Mouse (Mus musculus) G1E (cell line): ENCODE results near the gene Dhrs1. TPM values are rescaled to one million over a fixed set of nuclear protein-coding genes. Genes with fewer than 3 reads are reported as not detected.
A peak's percentile ranks its signal among the peaks of the same experiment; 100 is the strongest.
"Not testable (repeated sequence)": the region's sequence is repeated elsewhere in the genome, so short reads cannot be mapped to it uniquely, and the experiment has no call there.

Experiments used
- ATAC-seq: 2 replicates; pipeline ENCODE4 v1.8.0; 2016; ENCODE audit warnings: mild to moderate bottlenecking; ENCODE audit not compliant: insufficient number of reproducible peaks, poor library complexity, low FRiP score, severe bottlenecking; ENCODE audit errors: extremely low read depth
- DNase-seq: peaks from one replicate; pipeline ENCODE4 v3.0.0; 2012; ENCODE audit warnings: low spot score
- H3K27me3 ChIP-seq: 2 replicates; pipeline ENCODE4 v1.6.1; 2012; ENCODE audit warnings: mild to moderate bottlenecking, low read length, inconsistent platforms; ENCODE audit not compliant: insufficient read depth
- H3K36me3 ChIP-seq: replicated peaks from 2 replicates; pipeline ENCODE3; 2012; ENCODE audit warnings: mild to moderate bottlenecking, inconsistent platforms
- H3K4me1 ChIP-seq: 2 replicates; pipeline ENCODE4 v1.6.1; 2012; ENCODE audit warnings: low read depth, low read length, inconsistent platforms, mixed read lengths; ENCODE audit not compliant: insufficient read depth
- H3K4me3 ChIP-seq: 2 replicates; pipeline ENCODE4 v1.5.1; 2012; ENCODE audit warnings: low read depth, mild to moderate bottlenecking, inconsistent platforms, low read length, moderate library complexity, mixed read lengths
- H3K9me3 ChIP-seq: replicated peaks from 2 replicates; pipeline ENCODE4 v1.6.1; 2012; ENCODE audit warnings: inconsistent platforms
- CTCF ChIP-seq: IDR thresholded peaks from 2 replicates; pipeline ENCODE4 v1.5.1; 2012; ENCODE audit warnings: low read depth, low read length, inconsistent platforms, mixed read lengths
- GATA1 ChIP-seq: IDR thresholded peaks from 2 replicates; pipeline ENCODE4 v1.6.1; 2012; ENCODE audit warnings: borderline replicate concordance, low read length, inconsistent platforms, mixed read lengths
- GATA2 ChIP-seq: IDR thresholded peaks from 2 replicates; pipeline ENCODE4 v1.6.1; 2012; ENCODE audit warnings: low read depth, low read length, inconsistent platforms, borderline replicate concordance
- POLR2AphosphoS5 ChIP-seq: IDR thresholded peaks from 2 replicates; pipeline ENCODE4 v1.6.1; 2012; ENCODE audit warnings: low read depth, low read length, inconsistent platforms; ENCODE audit not compliant: insufficient replicate concordance
- TAL1 ChIP-seq: conservative IDR thresholded peaks from 2 replicates; pipeline ENCODE4 v1.6.1; 2012; ENCODE audit warnings: low read depth, low read length, inconsistent platforms, mixed read lengths
- polyA plus RNA-seq: library from polyadenylated mRNA; stranded (reverse); fragments of >175 nt; gene quantifications from 2 replicates; pipeline ENCODE4 v1.2.3, GENCODE M21; 2012
- total RNA-seq, 2 experiments: library from RNA; stranded (forward) in 1 of 2; stranded (reverse) in 1 of 2; fragments of 200-1000 nt in 1 of 2; fragments of >200 nt in 1 of 2; fragmentation: Nextera tagmentation in 1 of 2; gene quantifications; 2 replicates each; pipeline ENCODE4 v1.2.3; 2014 to 2017

Dhrs1 gene
- total and polyA plus RNA-seq, 3 experiments, result 6.5 to 86.7 (median 39.3) TPM

GRCm38 (mm10) chr14:55765696-55766095 lies 20.2 kb upstream of the Dhrs1 start, which contains the start of gene Ltb4r1:
Gene Ltb4r1, plus strand, starts transcription at chr14:55765962.
- TF ChIP-seq CTCF, result no peak
- TF ChIP-seq GATA1, result no peak
- TF ChIP-seq POLR2AphosphoS5, result no peak
- Histone ChIP-seq H3K27me3 (peaks cover 7% of the 10 kb centered on the region; the same call in 1 of the 2 replicates), H3K9me3 (peaks cover 10% of the 10 kb centered on the region), H3K4me1 (peaks cover 85% of the 10 kb centered on the region), H3K36me3 (peaks cover 5% of the 10 kb centered on the region), H3K4me3 (peak within 1 kb of the TSS; percentile 42; the same call in 1 of the 2 replicates)
- ATAC-seq, result no peak
- peak; percentile 38 for DNase-seq

GRCm38 (mm10) chr14:55763166-55763565 lies 17.7 kb upstream of the Dhrs1 start:
- Histone ChIP-seq H3K36me3 (peaks cover 7% of the 10 kb centered on the region), H3K27me3 (peaks cover 7% of the 10 kb centered on the region; the same call in 1 of the 2 replicates), H3K4me1 (peaks cover 67% of the 10 kb centered on the region), H3K4me3 (no peak overlapping the region), H3K9me3 (peaks cover 9% of the 10 kb centered on the region)
- TF ChIP-seq GATA1, result no peak
- no peak for TF ChIP-seq CTCF
- no peak for TF ChIP-seq POLR2AphosphoS5
- no peak for TF ChIP-seq TAL1
- no peak for TF ChIP-seq GATA2
- ATAC-seq (no peak), DNase-seq (no peak)

GRCm38 (mm10) chr14:55762001-55762821 lies 16.7 kb upstream of the Dhrs1 start:
- Histone ChIP-seq H3K27me3 (peaks cover 7% of the 10 kb centered on the region; the same call in 1 of the 2 replicates), H3K36me3 (peaks cover 14% of the 10 kb centered on the region), H3K4me3 (0 out of 2 replicates have a peak overlapping the region, but pooled peaks have one; percentile 9), H3K9me3 (peaks cover 3% of the 10 kb centered on the region; the same call in 1 of the 2 replicates), H3K4me1 (peaks cover 63% of the 10 kb centered on the region)
- no peak for TF ChIP-seq CTCF
- no peak for TF ChIP-seq GATA1
- TF ChIP-seq POLR2AphosphoS5, result no peak
- TF ChIP-seq GATA2, result no peak
- no peak for TF ChIP-seq TAL1
- DNase-seq, result no peak
- ATAC-seq, result no peak

GRCm38 (mm10) chr14:55761163-55761562 lies 15.7 kb upstream of the Dhrs1 start, which contains the start of gene Ltb4r2:
Gene Ltb4r2, plus strand, starts transcription at chr14:55761428.
- H3K27me3 ChIP-seq, result peaks cover 7% of the 10 kb centered on the region; the same call in 1 of the 2 replicates
- DNase-seq (no peak), ATAC-seq (no peak)
- H3K4me3 ChIP-seq, result 0 out of 2 replicates have a peak within 1 kb of the TSS, but pooled peaks have one; percentile 9
- peaks cover 3% of the 10 kb centered on the region; the same call in 1 of the 2 replicates for H3K9me3 ChIP-seq
- peaks cover 21% of the 10 kb centered on the region for H3K36me3 ChIP-seq
- peaks cover 57% of the 10 kb centered on the region for H3K4me1 ChIP-seq
- no peak for TF ChIP-seq TAL1
- no peak for TF ChIP-seq POLR2AphosphoS5
- no peak for TF ChIP-seq CTCF
- no peak for TF ChIP-seq GATA2
- no peak for TF ChIP-seq GATA1

GRCm38 (mm10) chr14:55760156-55760555 lies 14.7 kb upstream of the Dhrs1 start:
- DNase-seq, ATAC-seq, H3K4me3 ChIP-seq, H3K9me3 ChIP-seq, H3K27me3 ChIP-seq: not testable (repeated sequence)
- H3K4me1 ChIP-seq, result peaks cover 47% of the 10 kb centered on the region
- TF ChIP-seq CTCF, result peak; percentile 60
- peaks cover 31% of the 10 kb centered on the region for H3K36me3 ChIP-seq

GRCm38 (mm10) chr14:55758363-55758784 lies 12.9 kb upstream of the Dhrs1 start, which contains the start of gene Cideb:
Gene Cideb, minus strand, starts transcription at chr14:55758458.
- H3K36me3 ChIP-seq, result peaks cover 49% of the 10 kb centered on the region
- DNase-seq (no peak), ATAC-seq (no peak)
- H3K4me3 ChIP-seq, result no peak within 1 kb of the TSS
- H3K27me3 ChIP-seq, result peaks cover 7% of the 10 kb centered on the region; the same call in 1 of the 2 replicates
- H3K9me3 ChIP-seq, result peaks cover 3% of the 10 kb centered on the region; the same call in 1 of the 2 replicates
- peaks cover 34% of the 10 kb centered on the region for H3K4me1 ChIP-seq
- no peak for TF ChIP-seq POLR2AphosphoS5

- ATAC-seq, result no peak
- H3K36me3 ChIP-seq, result peaks cover 57% of the 10 kb centered on the region
- peaks cover 30% of the 10 kb centered on the region for H3K4me1 ChIP-seq
- no peak for DNase-seq
- no peak overlapping the region for H3K4me3 ChIP-seq
- TF ChIP-seq TAL1 (no peak), GATA1 (no peak), POLR2AphosphoS5 (no peak), CTCF (no peak), GATA2 (no peak)
- H3K27me3 ChIP-seq, result peaks cover 7% of the 10 kb centered on the region; the same call in 1 of the 2 replicates
- H3K9me3 ChIP-seq, result peaks cover 3% of the 10 kb centered on the region; the same call in 1 of the 2 replicates
These were observed 12.1 kb upstream of the Dhrs1 start for GRCm38 (mm10) chr14:55757566-55757965.
